Mouse (Mus musculus) heart, adult 10 weeks (tissue): ENCODE results near the gene Dcun1d3. TPM values are rescaled to one million over a fixed set of nuclear protein-coding genes. Genes with fewer than 3 reads are reported as not detected.

Experiments used
- polyA plus RNA-seq: library from polyadenylated mRNA; stranded (reverse); fragments of 350-450 nt; fragmentation: Illumina TruSeq; extraction: RNeasy Lipid Tissue Mini Kit (QIAGEN cat#74804); gene quantifications from one replicate; pipeline ENCODE4 v1.2.3, GENCODE M21; 2014; ENCODE audit warnings: low read depth, low replicate concordance

Gene Dcun1d3
- 5.8 TPM for polyA plus RNA-seq

GRCm38 (mm10) chr7:119895639-119896512 is at the start of gene Dcun1d3, which contains the start of gene Lyrm1:
TSS of gene Dcun1d3 (minus strand) at chr7:119896298.
TSS of gene Lyrm1 (plus strand) at chr7:119895861.

Other genes starting within 250 kb of the Dcun1d3 start
- gene Acsm4, start 206.3 kb downstream of the Dcun1d3 start, polyA plus RNA-seq: not detected
- 25.5 TPM for gene Thumpd1, start 175.5 kb downstream of the Dcun1d3 start, polyA plus RNA-seq
- 6.4 TPM for gene Acsm3, start 135.4 kb downstream of the Dcun1d3 start, polyA plus RNA-seq
- gene Rexo5, start 102.3 kb downstream of the Dcun1d3 start, polyA plus RNA-seq: 3.2 TPM
- 2.5 TPM for gene Eri2, start 102.2 kb downstream of the Dcun1d3 start, polyA plus RNA-seq
- gene Lyrm1, start 437 bp downstream of the Dcun1d3 start, polyA plus RNA-seq: 10.9 TPM
- gene Dnah3, start 199.0 kb upstream of the Dcun1d3 start, polyA plus RNA-seq: not detected
- 39.3 TPM for gene Tmem159, start 206.1 kb upstream of the Dcun1d3 start, polyA plus RNA-seq
- 0.39 TPM for gene Zp2, start 249.0 kb upstream of the Dcun1d3 start, polyA plus RNA-seq